Mouse (Mus musculus): ENCODE data around the gene Ptger2.

Gene Ptger2

GRCm38 (mm10) chr14:45049689-45050418 is 61.9 kb downstream of the Ptger2 start:
- no peak for DNase-seq

DNA sequence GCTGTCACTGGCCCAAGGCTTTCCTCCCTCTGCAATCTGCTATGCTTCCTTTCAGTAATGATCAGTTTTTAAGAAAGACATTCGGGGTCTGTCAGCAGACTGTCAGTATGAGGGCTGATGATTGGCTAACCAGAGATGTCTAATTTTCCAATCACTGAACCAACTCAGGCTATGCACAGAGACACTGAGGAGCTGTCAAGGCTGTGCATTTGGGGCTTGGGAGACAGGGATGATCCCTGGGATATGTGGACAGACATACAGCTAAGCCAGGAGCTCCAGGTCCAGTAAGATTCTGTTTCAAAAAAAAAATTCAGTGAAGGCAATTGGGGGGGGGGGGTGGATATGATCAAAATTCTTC is 62.4 kb downstream of the Ptger2 start:
- DNase-seq = no peak

GRCm38 (mm10) chr14:45051116-45051515 is 63.1 kb downstream of the Ptger2 start:
- DNase-seq = no peak

All from cerebellum, adult 8-10 months (tissue).